ENCODE assay signal across 8 mouse cellular contexts in genomic region chr16:49698620-49699525, GRCm38 (mm10). TPM values are rescaled to one million over a fixed set of nuclear protein-coding genes. Genes with fewer than 3 reads are reported as not detected.
A peak's percentile ranks its signal among the peaks of the same experiment; 100 is the strongest.
DNase-seq lines count a peak whose midpoint lies in the region; ATAC-seq and TF ChIP-seq lines count a peak whose summit lies in the region.

Gene Ift57 (plus strand): TSS chr16:49699233.

- POLR2A ChIA-PET in Patski (lab: Charles Lee): no interaction called here

- H3K4me3 ChIP-seq in hindbrain, embryonic 13.5 days: peak within 1 kb of the TSS; percentile 71

- peak within 1 kb of the TSS; percentile 78 for H3K9ac ChIP-seq in hindbrain, embryonic 13.5 days

- peaks cover 27% of the 10 kb centered on the region for H3K4me1 ChIP-seq in hindbrain, embryonic 13.5 days (replicated peaks)

- H3K27me3 ChIP-seq in Patski: no peaks in the 10 kb centered on the region
- H3K27me3 ChIP-seq in hindbrain, embryonic 13.5 days: no peaks in the 10 kb centered on the region

- H3K36me3 ChIP-seq in hindbrain, embryonic 13.5 days: no peaks in the 10 kb centered on the region

- no peaks in the 10 kb centered on the region for H3K9me3 ChIP-seq in hindbrain, embryonic 13.5 days

- peak within 1 kb of the TSS; percentile 72 for H3K4me2 ChIP-seq in hindbrain, embryonic 13.5 days

- CTCF ChIA-PET in Patski (lab: Charles Lee): interaction anchor here (1.0 to 1.8 kb wide), 3 partner anchors 8 to 66 kb away, joined by 3 to 5 read pairs (median 4); no protein-coding TSS in a partner anchor

- H3K27ac ChIP-seq in hindbrain, embryonic 13.5 days: peak within 1 kb of the TSS; percentile 85

- in situ Hi-C loops in Patski (cut with MboI; ENCODE audit: low pct_unique_long_range_greater_than_20kb): no loop called here

- TF ChIP-seq CTCF in Patski (IDR thresholded peaks at IDR 0.05): no peak

- ATAC-seq in Patski: peak; percentile 99
- ATAC-seq in hindbrain, embryonic 13.5 days (ENCODE audit: low FRiP score): peak; percentile 100

- peak; percentile 96 for DNase-seq in Patski (ENCODE audit: low read depth, low spot score)
- peak; percentile 99 for DNase-seq in cerebellum, postnatal 14 days
- peak; percentile 96 to 98 for DNase-seq in frontal cortex, postnatal 14 days (ENCODE audit: low spot score in 2 of 2)
- peak; percentile 92 to 96 for DNase-seq in layer of hippocampus, postnatal 25 days (ENCODE audit: extremely low spot score in 1 of 2, low spot score in 1 of 2)
- peak; percentile 99 for DNase-seq in lung, postnatal 25 days (ENCODE audit: low spot score)
- DNase-seq in retina, embryonic 14.5 days (ENCODE audit: low spot score): peak; percentile 100
- DNase-seq in thymus, postnatal 4 days: peak; percentile 99

- 3% methylated on average over 52 of the region's 53 CpGs for WGBS in hindbrain, embryonic 13.5 days

RNA-seq across cellular contexts. Expression of gene Ift57, which starts in this region (rescaled TPM):
- polyA plus RNA-seq in Patski (2021): 85.4 TPM
- 41.5 and 43.5 TPM in 2 replicates for polyA plus RNA-seq in hindbrain, embryonic 13.5 days (2015; fragmentation: Nextera tagmentation; extraction: Ambion mirVana)
- total RNA-seq in layer of hippocampus, postnatal 25 days (2021): 10 to 100 TPM; 52.7 to 54.4 TPM

Comparison
In these comparisons a context has a peak if more than half of its experiments do, and no peak if none do; other contexts are left out.
1. Peak in every context shown above with its lines: DNase-seq, ATAC-seq, H3K4me3 ChIP-seq and H3K27ac ChIP-seq.